Mouse (Mus musculus): ENCODE data around the gene Tasp1. TPM values are rescaled to one million over a fixed set of nuclear protein-coding genes. Genes with fewer than 3 reads are reported as not detected.

The Tasp1 gene
- polyA plus RNA-seq (2012; ENCODE audit: insufficient read depth, insufficient read length, low replicate concordance, missing spikeins), result not detected in 2 replicates

GRCm38 (mm10) chr2:140066353-140067314 lies at the start of gene Tasp1:
TSS of gene Tasp1 (minus strand) at chr2:140066805.
- WGBS, result under 1% methylated on average over 68 of the region's 68 CpGs

GRCm38 (mm10) chr2:140113851-140114250 lies 47.2 kb upstream of the Tasp1 start:
- no peak for TF ChIP-seq CTCF (IDR thresholded peaks at IDR 0.05; ENCODE audit: insufficient read depth, low read depth, low read length)
- no peak for TF ChIP-seq POLR2A (IDR thresholded peaks at IDR 0.05; ENCODE audit: insufficient read depth, low read depth, low read length)
- WGBS, result 85% methylated on average over 8 of the region's 8 CpGs
- H3K4me1 ChIP-seq (ENCODE audit: control insufficient read depth, insufficient read depth, low read length), result no peaks in the 10 kb centered on the region
- H3K27ac ChIP-seq (ENCODE audit: insufficient read depth, low read depth, low read length), result no peak overlapping the region
- H3K4me3 ChIP-seq (ENCODE audit: insufficient read depth, low read depth, low read length), result no peak overlapping the region

More at GRCm38 (mm10) chr2:140066353-140067314, at the start of gene Tasp1:
- Histone ChIP-seq H3K4me3 (ENCODE audit: insufficient read depth, low read depth, low read length) (peak within 1 kb of the TSS; percentile 71), H3K27ac (ENCODE audit: insufficient read depth, low read depth, low read length) (peak within 1 kb of the TSS; percentile 52), H3K4me1 (ENCODE audit: control insufficient read depth, insufficient read depth, low read length) (0 out of 2 replicates have a peak, but pooled peaks cover 2% of the 10 kb centered on the region)
- TF ChIP-seq CTCF (IDR thresholded peaks at IDR 0.05; ENCODE audit: insufficient read depth, low read depth, low read length) (no peak), POLR2A (IDR thresholded peaks at IDR 0.05; ENCODE audit: insufficient read depth, low read depth, low read length) (peak; percentile 98)

- Histone ChIP-seq H3K27ac (ENCODE audit: insufficient read depth, low read depth, low read length) (no peak overlapping the region), H3K4me1 (ENCODE audit: control insufficient read depth, insufficient read depth, low read length) (no peaks in the 10 kb centered on the region), H3K4me3 (ENCODE audit: insufficient read depth, low read depth, low read length) (no peak overlapping the region)
- WGBS, result 44% methylated on average over 1 of the region's 1 CpGs
- TF ChIP-seq CTCF (IDR thresholded peaks at IDR 0.05; ENCODE audit: insufficient read depth, low read depth, low read length) (no peak), POLR2A (IDR thresholded peaks at IDR 0.05; ENCODE audit: insufficient read depth, low read depth, low read length) (no peak)
Observed at GRCm38 (mm10) chr2:140108945-140109344, 42.3 kb upstream of the Tasp1 start.

DNA sequence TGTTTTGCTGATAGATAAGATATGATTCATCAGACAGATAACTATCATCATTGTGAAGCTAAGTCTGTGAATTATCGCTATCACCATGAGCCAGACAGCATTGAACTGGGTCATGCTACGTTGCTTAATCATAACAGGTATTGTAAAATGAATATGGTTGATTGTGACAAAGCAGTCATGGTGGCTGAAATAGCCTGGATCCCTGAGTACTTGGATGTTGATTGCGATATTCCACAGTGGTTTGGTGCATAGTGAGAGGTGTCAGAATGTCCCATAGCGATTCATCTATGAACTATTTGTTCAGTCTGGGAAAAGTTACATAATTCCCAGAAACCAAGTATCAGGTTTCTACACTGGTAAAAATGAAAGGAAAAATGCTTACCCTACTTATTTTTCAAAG lies 41.0 kb upstream of the Tasp1 start:
- Histone ChIP-seq H3K4me3 (ENCODE audit: insufficient read depth, low read depth, low read length) (no peak overlapping the region), H3K27ac (ENCODE audit: insufficient read depth, low read depth, low read length) (no peak overlapping the region), H3K4me1 (ENCODE audit: control insufficient read depth, insufficient read depth, low read length) (no peaks in the 10 kb centered on the region)
- 92% methylated on average over 4 of the region's 4 CpGs for WGBS
- no peak for TF ChIP-seq POLR2A (IDR thresholded peaks at IDR 0.05; ENCODE audit: insufficient read depth, low read depth, low read length)
- no peak for TF ChIP-seq CTCF (IDR thresholded peaks at IDR 0.05; ENCODE audit: insufficient read depth, low read depth, low read length)

GRCm38 (mm10) chr2:140104951-140105350 lies 38.3 kb upstream of the Tasp1 start:
- H3K27ac ChIP-seq (ENCODE audit: insufficient read depth, low read depth, low read length), result no peak overlapping the region
- 69% methylated on average over 3 of the region's 3 CpGs for WGBS
- H3K4me3 ChIP-seq (ENCODE audit: insufficient read depth, low read depth, low read length), result no peak overlapping the region
- TF ChIP-seq POLR2A (IDR thresholded peaks at IDR 0.05; ENCODE audit: insufficient read depth, low read depth, low read length) (no peak), CTCF (IDR thresholded peaks at IDR 0.05; ENCODE audit: insufficient read depth, low read depth, low read length) (no peak)
- no peaks in the 10 kb centered on the region for H3K4me1 ChIP-seq (ENCODE audit: control insufficient read depth, insufficient read depth, low read length)

DNA sequence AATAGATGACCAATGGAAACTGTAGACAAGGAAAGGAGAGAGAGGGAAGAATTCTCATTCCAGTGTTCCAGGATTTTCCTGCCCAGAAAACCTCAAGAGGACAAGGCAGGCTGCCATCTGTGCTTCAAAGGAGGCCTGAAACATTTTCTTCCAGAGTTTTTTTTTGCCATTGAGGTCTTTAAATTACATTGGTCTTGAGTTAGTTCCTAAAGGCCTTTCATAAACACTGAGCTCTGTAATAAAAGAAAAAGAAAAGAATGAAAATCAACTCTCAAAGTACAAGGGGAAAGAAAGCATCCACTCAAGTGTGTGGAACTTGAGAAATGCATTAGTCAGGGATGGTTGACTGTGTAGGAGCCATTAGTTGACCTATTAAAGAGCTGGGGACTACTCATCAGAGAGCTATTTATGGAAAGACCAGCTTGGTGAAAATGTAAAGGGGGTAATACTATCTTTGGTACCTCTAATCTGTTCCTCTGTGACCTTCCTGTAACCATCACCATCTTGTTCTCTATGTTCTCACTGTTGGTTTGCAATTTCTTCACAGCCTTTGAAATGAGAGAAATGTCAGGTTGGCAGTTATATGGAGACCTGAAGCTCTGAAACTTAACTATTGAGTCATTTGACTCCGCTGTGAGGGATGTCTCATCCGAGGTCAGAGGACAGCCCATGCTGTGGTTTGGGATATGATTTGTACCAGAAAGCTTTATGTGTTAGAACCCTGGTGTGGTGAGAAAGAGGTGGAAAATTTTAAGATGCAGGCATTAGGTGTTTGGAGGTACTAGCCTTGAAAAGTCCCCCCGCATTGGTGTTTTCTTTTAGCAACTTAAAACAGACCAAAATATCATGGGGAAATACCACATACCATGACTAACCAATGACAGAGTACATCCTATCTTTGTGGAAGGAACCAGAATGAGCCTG lies 34.2 kb upstream of the Tasp1 start:
- Histone ChIP-seq H3K4me3 (ENCODE audit: insufficient read depth, low read depth, low read length) (no peak overlapping the region), H3K27ac (ENCODE audit: insufficient read depth, low read depth, low read length) (no peak overlapping the region), H3K4me1 (ENCODE audit: control insufficient read depth, insufficient read depth, low read length) (no peaks in the 10 kb centered on the region)
- 85% methylated on average over 3 of the region's 3 CpGs for WGBS
- TF ChIP-seq POLR2A (IDR thresholded peaks at IDR 0.05; ENCODE audit: insufficient read depth, low read depth, low read length) (no peak), CTCF (IDR thresholded peaks at IDR 0.05; ENCODE audit: insufficient read depth, low read depth, low read length) (no peak)

DNA sequence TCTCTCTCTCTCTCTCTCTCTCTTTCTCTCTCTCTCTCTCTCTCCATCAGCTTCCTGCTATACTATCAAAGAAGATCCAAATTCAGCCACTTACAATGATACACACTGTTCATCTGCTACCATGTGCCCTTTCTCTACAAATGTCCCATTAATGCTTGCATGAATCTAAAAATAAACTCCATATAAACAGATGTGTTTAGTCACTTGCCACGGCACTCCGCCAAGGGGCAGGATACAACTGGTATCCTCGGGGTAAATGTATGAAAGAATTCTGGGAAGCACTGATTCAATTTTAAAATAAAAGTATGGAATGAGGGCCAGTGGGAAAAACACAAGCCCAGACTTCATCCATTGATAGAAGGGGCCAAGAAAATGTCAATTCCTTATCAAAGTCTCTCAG lies 33.4 kb upstream of the Tasp1 start:
- Histone ChIP-seq H3K27ac (ENCODE audit: insufficient read depth, low read depth, low read length) (no peak overlapping the region), H3K4me3 (ENCODE audit: insufficient read depth, low read depth, low read length) (no peak overlapping the region), H3K4me1 (ENCODE audit: control insufficient read depth, insufficient read depth, low read length) (no peaks in the 10 kb centered on the region)
- TF ChIP-seq POLR2A (IDR thresholded peaks at IDR 0.05; ENCODE audit: insufficient read depth, low read depth, low read length) (no peak), CTCF (IDR thresholded peaks at IDR 0.05; ENCODE audit: insufficient read depth, low read depth, low read length) (no peak)
- WGBS, result 45% methylated on average over 3 of the region's 3 CpGs

DNA sequence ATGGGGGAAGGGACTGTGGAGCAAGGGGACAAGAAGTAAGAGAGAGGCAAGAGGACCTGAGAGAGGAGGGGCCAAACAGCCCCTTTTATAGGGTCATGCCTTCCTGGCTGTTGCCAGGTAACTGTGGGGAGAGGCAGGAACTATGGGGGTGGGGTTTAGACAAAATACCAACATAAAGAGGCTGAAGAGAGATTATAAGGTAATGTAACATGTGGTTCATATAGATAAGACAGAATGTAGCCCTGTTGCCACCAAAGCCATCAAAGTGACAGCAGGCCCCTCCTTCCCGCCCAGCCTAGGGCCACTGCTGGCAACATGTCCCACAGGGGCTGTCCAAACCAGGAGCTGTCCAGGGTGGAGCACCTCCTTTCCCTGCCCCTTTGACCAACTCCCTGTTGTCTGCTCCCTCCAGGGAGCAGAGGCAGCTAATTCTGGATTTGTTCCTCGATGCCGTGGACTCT lies 30.6 kb upstream of the Tasp1 start:
- no peak overlapping the region for H3K4me3 ChIP-seq (ENCODE audit: insufficient read depth, low read depth, low read length)
- no peaks in the 10 kb centered on the region for H3K4me1 ChIP-seq (ENCODE audit: control insufficient read depth, insufficient read depth, low read length)
- 83% methylated on average over 3 of the region's 3 CpGs for WGBS
- TF ChIP-seq POLR2A (IDR thresholded peaks at IDR 0.05; ENCODE audit: insufficient read depth, low read depth, low read length) (no peak), CTCF (IDR thresholded peaks at IDR 0.05; ENCODE audit: insufficient read depth, low read depth, low read length) (no peak)
- no peak overlapping the region for H3K27ac ChIP-seq (ENCODE audit: insufficient read depth, low read depth, low read length)

Measured in olfactory bulb, adult 2 months (tissue).